Mouse (Mus musculus) ovary, postnatal 10 days (tissue): ENCODE measurements around the gene Fibcd1.

ENCODE experiments used
- DNase-seq: peaks from one replicate; pipeline ENCODE4 v3.0.0; 2022; ENCODE audit warnings: low spot score

The Fibcd1 gene

DNA sequence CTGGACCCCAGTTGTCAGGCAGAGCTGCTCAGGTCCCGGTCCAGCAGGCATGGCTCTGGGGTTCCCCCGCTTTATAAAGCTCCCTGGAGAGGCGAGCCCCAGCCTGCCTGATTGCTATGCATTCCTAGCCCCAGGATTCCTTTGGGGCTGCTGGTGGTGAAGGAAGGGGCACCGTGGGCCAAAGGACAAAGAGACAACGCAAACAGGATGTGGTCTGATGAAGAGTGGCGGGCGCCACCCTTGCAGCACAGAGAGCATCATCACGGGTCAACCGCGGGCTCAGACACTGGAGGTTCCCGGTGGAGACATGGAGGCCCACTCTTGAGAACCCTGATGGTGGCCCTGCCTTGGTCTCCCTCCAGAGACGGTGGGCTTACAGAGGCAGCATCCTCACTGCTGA, 35.4 kb downstream of the Fibcd1 start, which contains the start of gene Qrfp:
Gene Qrfp, minus strand, starts transcription at position 137 of the 400 bp plus-strand sequence.
- no peak for DNase-seq

DNA sequence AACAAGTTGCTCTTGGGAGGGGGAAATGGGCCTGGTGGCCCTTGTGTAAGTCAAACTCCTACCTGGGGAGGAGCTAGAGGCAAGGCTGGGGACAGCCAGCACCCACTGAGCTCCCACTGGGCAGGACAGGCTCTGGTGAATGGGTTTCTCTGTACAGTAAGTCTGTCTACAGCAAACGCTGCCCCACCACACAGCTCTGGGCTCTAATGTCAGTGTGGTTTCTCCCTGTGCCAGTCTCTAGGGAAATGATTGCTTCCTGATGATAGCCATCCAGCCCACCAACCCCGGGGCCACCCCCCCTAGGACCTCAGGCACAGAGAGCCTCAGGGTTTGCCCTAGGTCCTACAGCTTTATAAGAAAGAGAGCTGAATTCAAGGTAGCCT, 36.5 kb downstream of the Fibcd1 start:
- no peak for DNase-seq

DNA sequence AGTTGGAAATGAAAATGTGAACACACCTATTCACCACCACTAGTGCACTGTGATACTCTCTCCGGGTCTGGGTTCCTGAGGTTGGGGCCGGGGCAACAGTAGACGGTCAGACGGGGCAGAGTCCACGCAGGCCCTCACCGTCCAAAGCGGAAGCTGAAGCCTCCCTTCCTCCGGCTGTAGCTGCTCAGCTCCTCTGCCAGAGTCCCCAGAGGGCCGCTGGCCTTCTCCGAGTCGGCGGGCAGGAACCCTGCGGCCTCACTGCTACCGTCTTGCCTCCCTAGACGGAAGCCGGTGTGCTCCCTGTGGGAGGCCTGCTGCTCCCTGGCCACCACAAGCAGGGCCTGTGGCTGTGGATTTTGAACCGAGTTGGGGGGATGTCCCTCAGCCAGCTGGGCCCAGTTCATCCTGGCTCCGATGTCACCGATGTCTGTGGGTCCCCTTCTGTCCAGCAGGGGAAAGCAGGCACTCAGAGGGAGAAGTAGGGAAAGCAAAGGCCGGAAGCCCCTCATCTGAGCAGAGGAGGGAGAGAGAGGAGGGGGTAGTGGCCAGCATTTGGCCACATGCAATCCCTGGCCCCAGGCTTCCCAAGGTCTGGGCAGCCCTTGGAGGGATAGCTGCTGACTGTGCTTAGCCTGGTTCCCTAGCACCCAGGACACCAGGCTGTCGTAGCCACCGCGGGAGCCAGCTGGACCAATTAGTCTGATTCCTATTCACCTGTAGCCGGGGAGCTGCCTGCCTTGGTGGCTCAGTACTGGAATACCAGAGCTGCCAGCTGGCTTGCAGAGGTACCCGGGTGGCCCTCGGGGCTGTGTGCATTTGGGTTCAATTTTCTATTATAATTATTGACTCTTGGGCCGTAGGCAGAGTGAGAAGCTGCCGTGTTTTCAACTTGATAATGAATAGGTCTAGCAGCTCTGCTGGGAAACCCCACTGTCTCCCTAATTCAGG, 37.1 kb downstream of the Fibcd1 start:
- DNase-seq, result no peak

DNA sequence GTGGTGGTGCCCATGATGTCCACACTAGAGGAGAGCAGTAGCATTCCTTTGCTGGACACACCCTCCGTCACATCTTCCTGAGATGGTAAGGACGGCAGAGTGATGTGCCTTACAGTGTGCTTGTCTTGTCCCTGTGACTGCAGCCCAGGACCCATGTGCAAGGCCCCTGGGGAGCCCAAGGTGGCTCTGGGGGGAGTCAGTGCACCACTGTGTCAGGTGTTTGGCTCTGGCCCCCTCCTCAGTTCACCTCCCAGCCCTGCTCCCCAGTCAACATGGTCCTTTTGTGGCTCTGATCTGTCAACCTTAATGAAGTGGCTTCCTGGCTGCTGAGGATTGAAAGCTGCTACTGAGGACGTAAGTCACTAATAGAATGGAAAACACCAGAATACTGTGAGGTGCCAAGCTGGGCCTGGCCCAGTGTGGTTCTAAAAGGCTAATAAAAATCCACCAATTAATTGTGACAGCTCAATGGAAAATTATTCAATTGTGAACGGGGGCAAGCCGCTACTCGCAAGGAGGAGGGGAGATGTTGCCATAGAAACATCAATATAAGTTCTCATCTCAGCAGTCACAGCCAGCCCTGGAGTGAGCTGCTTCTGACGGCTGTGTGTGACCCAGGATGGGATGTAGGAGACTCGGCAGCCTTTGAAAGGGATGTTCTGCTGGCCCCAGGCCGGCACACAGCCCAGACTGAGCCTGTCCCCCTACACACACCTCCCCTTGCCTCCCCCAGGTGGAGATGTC, 39.0 kb downstream of the Fibcd1 start:
- DNase-seq, result no peak

DNA sequence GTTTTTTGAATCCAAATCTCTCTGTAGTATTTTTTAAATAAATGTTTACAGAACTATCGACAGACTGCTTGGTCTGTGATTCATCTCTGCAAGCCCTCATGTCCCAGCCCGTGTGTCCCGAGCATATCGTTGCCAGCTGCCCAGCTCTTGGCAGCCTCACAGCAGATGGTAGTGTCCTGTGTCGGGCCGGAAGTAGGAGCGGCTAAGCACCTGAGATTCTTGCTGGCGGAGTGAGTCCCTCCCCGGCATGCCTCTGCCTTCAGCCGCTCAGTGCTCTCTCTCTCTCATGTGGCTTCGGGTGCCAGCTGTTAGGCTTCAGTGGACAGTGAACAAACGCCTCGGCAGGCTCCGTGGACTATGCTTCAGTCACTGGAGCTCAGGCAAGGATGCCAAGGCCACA, 42.3 kb downstream of the Fibcd1 start:
- no peak for DNase-seq

DNA sequence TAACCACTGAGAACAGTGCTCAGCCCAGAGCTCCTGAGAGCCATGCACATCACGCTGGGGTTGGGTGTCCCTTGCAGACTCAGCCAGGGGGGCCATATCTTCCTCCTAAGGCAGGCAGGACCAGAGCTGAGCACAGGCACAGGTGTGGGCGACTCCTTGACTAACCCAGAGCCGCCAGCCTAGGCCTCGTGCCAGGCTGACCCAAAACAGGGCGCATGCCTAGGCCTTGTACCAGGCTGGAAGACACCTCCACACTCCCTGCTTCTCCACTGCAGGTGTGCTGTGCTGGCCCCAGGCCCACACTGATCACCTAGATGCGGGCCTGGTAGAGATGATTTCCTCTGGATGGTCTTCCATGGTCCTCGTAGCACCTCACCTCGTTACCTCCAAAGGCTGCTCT, 43.0 kb downstream of the Fibcd1 start:
- no peak for DNase-seq

DNA sequence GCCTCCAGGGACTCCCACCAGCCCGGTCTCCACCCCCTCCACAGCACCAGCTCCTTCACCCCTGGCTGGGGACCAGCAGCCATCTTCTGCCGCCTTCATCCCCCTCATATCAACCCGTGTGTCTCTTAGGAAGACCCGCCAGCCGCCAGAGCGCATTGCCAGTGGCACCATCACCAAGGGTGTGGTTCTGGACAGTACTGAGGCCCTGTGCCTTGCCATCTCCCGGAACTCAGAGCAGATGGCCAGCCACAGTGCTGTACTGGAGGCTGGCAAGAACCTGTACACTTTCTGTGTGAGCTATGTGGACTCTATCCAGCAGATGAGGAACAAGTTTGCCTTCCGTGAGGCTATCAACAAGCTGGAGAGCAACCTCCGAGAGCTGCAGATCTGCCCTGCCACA, 44.4 kb downstream of the Fibcd1 start:
- DNase-seq, result no peak

DNA sequence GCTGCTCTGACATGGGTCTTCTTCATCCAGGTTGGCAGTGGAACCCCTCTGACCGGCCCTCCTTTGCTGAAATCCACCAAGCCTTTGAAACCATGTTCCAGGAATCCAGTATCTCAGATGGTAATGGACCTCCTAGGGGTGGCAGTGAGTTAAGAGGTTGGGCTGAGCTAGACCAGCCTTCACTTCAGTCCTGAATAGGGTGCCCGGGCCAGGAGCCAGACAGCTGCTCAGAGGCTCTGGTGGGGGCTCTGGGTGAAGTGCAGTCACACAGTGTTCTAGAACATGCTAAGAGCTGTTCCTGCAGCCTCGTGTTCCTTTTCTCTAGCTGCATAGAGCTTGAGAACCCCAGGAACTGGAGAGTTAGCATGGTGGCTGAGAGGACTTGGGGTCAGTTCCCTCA, 48.9 kb downstream of the Fibcd1 start:
- DNase-seq, result no peak

DNA sequence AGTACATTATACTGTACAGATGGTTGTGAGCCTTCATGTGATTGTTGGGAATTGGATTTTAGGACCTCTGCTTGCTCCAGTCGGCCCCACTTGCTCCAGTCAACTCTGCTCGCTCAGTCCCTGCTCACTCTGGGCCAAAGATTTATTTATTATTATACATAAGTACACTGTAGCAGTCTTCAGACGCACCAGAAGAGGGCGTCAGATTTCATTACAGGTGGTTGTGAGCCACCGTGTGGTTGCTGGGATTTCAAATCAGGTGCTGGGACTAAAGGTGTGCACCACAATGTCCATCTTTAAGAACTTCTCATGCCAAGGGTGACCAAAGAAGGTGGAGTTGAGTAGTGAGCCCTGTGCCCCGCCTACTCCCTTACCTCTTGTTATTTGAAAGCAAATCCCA, 53.2 kb downstream of the Fibcd1 start:
- no peak for DNase-seq

DNA sequence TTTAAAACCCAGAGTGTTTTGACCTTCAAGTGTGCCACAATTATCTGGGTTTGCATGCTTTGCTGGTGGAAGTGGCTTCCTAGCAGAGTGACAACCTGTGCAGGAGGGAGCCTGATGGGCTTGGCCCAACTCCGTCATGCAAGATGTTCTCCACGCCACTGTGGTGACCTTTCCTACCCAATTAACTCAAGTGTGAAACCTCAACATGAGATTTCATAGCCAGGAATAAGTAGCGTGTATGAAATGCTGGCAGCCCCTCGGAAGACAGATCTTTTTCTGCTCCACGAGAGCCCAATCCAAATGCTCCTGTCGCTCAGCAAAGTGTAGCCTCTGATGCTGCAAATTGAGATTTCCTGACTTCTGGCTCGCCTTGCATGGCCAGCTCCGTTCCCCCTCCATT, 54.5 kb downstream of the Fibcd1 start:
- DNase-seq, result no peak

DNA sequence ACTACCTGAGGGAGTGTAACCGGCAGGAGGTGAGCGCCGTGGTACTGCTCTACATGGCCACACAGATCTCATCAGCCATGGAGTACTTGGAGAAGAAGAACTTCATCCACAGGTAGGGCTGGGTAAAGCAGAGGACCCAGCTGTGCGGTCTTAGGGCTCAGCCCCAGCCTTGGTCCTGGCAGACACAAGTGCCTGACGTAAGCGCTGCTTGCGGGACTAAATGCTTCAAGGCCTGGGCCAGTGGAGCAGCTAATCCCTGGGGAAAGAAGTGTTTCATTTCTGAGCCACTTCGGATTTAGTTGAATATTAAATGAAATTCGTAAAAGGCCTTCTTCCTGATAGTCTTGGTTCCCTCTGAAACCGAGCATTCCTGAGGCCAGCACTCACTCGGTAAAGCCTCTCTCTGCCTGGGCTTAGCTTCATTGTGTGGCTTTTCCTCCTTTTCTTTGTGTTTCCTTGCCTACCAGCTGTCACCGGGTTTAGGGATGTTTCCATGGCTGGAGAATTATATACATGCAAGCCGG, 55.0 kb downstream of the Fibcd1 start:
- no peak for DNase-seq

DNA sequence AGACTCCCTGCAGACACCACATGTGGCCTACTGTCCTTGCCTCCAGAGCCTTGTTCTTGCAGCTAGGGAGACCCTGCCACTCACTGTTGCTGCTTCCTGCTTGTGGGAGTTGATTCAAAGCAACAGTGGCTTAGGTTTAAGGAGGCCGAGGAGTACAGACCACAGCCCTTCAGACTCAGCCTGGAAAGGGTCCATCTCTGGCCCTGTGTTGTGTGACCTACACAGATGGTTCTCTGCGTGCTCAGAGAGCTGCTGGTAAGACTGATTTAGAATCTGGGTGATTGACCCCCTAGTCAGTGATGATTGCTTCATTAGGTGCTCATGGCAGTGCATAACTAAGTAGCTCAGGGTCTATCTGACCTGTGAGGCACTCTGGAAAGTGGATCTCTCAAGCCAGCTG, 56.6 kb downstream of the Fibcd1 start:
- DNase-seq, result no peak

DNA sequence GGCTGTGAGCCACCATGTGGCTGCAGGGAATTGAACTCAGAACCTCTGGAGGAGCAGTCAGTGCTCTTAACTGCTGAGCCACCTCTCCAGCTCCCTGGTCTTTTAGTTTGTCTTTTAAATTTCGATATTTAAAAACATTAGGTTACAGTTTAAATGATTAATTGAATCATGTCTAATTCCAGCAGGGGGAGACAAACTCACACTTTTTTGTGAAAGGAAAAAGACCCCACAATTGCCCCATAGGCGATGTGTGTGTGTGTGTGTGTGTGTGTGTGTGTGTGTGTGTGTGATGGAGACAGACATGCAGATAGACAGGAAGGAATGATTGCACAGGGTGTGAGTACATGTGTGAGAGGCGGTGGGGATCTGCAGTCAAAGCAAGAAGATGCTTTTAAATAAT, 57.6 kb downstream of the Fibcd1 start:
- DNase-seq, result no peak

DNA sequence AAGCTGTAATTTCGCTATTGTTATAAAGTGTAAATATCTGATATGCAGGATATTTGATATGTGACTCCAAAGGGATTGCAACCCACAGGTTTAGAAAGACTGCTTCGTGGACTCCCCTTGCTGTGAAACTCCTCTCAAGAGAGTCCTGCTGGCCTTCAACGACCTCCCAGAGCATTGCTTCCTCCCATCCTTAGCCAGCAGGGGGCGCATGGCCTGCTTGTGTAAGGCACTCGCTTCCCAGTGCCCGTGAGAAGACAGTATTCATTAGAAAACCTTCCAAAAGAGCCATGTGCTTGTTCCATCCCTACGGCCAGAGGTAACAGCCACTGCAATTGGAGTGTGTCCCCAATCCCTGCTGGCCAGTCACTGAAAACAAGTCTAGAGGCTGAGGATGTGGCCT, 58.8 kb downstream of the Fibcd1 start:
- DNase-seq, result peak; percentile 64

DNA sequence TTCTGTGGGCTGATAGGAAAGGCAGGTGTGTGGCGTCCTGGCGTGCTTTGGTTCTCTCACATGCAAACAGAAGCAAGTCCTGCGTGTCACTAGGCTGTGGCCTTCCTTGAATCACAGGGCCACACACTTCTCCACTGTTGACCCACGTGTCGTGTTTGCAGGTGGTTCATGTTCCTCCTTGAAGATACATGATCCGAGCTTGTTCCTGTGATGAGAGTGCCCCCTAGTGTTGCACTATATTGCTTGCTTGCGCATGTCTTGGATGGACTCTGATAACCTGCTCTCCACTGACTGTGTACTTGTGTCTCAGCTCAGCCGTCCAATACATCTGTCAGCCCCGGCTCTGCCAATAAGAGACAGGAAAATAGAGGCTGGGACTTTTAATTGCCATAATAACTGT, 60.7 kb downstream of the Fibcd1 start:
- DNase-seq, result no peak

DNA sequence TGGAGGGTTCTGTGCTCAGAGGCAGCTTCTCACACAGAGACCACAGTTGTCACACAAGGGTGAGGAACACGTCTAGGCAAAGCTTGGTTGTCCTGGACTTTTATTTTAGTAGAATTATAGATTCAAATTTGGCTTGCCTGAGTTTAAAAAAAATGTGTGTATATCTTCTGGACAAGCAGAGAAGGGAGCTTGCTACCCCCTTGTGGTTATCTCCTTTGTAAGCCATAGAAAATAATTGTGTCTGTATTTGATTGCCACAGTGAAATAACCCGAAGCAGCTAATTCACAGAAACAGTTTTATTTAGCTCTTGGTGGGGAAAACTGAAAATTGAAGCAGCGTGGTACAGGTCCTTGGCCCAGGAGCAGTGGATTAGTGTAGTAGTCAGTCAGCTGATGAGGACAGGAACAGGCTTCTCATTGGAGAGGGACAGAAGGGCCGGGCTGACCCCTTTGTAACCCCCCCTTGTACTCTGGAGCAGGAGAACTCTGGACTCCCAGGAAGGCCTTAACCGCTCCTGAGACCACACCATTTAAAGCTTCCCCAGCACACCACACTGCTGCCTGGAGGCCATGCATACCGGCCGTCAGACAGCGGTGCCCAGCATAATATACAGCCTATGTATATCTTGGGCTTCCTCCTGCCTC, 62.7 kb downstream of the Fibcd1 start:
- no peak for DNase-seq

DNA sequence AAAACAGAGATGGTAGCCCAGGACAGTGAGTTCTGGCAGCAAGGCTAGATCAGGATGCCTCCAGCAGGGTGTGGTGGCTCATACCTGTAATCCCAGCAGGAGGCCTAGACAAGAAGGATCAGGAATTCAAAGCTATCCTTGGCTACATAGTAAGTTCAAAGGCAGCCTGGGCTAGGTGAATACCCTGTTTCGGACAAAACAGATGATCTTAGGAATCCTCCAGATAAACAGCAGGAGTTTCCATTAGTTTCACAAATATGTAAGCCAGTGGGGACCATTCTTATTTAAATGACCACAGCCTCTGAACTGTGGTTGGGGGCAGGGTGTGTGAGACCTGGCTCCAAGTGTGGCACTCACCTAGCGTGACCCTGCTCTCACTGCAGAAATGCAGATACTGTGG, 66.5 kb downstream of the Fibcd1 start:
- DNase-seq, result no peak

DNA sequence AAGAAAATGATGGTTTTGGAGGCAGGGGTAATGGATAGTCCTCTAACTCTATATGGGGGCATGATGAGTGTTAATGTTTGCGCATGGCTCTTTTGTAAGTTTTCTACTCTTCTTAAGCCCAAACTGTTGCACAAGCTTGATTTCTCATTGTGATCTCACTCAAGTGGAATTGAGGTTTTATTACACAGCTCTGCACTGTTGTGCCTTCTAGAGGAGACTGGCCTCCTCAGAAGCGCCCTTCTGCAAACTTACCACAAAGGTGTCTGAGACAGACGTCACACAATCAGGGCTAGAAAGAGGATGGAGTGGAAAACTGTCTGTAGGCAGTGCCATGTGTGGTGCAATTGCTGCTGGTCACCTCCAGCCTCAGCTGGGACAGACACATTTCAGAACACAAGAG, 69.3 kb downstream of the Fibcd1 start:
- no peak for DNase-seq

DNA sequence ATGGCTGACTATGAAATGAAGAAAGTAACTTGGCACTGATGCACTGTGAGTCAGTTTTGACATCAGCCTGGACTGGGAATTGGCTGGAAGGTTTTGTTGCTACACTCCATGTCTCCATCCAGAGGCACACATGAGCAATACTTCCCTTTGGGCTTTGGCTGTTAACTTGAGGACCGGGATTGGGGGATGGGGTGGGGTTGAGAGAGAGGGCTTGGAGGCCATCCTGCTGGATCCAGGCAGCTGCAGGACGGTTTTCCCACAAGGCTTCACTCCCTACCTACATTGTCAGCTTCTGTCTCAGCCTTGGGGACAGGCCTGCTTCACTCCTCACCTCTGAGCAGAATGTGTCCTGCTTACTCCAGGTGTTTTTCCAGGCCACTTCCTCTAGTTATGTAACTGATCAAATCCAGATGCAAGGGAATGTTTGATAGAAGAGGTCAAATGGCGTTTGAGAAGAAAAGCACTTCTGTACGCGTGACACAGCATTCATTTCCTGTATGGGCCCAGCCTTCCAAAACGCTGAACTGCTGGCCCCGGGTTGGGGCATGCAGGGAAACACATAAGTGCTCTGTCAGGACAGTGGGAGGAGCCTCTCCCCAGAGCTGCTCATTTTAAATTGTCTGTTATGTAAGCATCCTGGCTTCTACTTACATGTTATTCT, 74.9 kb downstream of the Fibcd1 start:
- DNase-seq, result no peak

DNA sequence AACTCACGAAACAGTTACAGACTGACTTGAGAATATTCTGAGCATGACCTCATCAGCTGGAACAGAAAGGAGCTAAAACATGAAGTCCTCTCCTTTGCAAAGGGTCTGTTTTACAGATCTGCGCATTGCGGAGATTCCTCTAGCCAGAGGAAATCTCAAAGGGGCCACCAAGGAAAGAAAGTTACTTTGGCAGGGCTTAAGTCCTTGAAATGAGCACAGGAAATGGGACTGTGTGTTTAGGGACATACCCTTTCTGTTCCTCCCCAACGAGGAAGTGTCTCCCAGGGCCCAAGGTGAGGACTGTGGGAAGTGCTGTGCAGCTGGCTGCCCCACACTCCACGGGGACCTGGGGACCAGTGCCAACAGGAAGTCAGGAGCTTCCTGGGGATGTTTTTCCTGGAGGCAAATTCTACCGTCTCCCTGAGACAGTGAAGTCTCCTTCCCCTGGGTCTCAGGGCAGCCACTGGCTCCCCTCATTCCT, 76.1 kb downstream of the Fibcd1 start:
- no peak for DNase-seq

DNA sequence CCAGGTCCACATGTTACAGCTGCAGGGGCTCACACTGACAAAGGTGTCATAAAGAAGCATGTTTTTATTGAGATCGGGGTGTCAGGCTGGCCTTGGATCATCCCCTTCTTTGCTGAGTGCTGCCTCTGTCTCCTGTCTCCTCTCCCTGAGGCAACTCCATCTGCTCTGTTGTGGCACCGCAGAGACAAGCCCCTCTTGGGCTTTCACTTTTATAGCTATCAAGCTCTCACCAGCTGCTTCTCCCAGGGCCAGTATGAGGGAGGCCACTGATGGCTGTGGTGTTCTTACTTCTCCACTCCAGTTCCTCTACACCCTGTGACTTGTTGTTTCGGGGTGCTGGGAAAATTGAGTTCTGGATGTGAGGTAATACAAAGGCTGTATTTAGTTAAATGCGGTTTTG, 76.7 kb downstream of the Fibcd1 start:
- no peak for DNase-seq

DNA sequence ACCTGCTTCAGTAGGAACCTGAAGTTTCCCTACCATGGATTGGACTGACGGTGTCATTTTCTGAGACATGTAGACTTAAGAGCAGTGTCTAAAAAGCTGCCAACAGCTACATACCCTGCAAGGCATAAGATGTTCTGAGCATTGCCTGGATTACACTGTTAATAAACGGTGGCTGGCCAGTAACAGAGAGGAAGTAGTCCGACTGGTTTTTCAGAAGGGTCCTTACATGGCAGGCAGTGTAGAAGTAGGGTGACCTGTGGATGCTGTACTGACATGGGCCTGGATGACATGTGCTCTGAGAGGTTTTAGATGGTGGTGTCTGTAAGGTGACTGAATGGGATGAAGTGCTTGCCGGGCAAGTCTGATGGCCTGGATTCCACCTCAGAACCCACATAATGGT, 78.0 kb downstream of the Fibcd1 start:
- no peak for DNase-seq
